Comparison of ENCODE assay signal across 18 mouse cellular contexts in the genomic region with DNA sequence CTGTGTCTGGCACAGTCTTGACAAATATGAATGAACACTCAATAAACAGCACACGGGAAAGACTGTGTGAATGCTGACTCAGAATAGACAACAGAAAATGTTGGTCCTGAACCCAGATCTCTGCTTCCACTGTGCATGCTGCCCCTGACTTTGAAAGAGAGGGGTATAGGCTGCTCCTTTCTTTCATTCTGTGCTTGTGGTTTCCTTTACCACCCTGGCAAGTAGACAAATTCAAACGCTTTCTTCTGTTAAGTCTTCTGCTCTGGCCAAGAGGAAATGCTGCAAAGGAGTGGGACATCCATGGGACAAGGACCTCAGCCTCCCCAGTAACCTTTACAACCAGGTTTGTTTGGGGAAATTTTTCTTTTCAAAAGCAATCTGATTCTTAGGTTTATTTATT. TPM values are rescaled to one million over a fixed set of nuclear protein-coding genes. Genes with fewer than 3 reads are reported as not detected.
DNase-seq lines count a peak whose midpoint lies in the region; ATAC-seq lines count a peak whose summit lies in the region.
"Had no signal": no experiment of that assay in that cellular context is flagged by ENCODE, and none has a peak within 500 bp of the region (broad histone marks: within the 10 kb centered on the region; RNA-seq: fewer than 3 reads in every experiment).

No protein-coding gene starts in this region.

- 0 out of 2 replicates have a peak, but pooled peaks have one; percentile 25 for ATAC-seq in common myeloid progenitor, adult 5-6 weeks (replicated peaks; ENCODE audit: low read depth, poor library complexity, severe bottlenecking)
- peak; percentile 39 to 64 for ATAC-seq in hematopoietic stem cell, adult 5-6 weeks (replicated peaks in 1 of 2; ENCODE audit: insufficient read depth in 1 of 2, low FRiP score in 2 of 2, low TSS enrichment in 1 of 2, low read depth in 1 of 2, poor library complexity in 2 of 2, severe bottlenecking in 2 of 2)
- ATAC-seq: activated CD4-positive, CD25-positive, alpha-beta regulatory T cell, adult 4 months; forebrain, embryonic 14.5 days; forebrain, postnatal 0 days; Patski had no signal

- DNase-seq in heart, adult 11 months = peak; percentile 28
- DNase-seq in heart, postnatal 10 days = no peak
- DNase-seq in spleen, postnatal 10 days (ENCODE audit: low spot score in 2 of 2) = no peak
- DNase-seq in ovary, postnatal 14 days (ENCODE audit: low spot score) = no peak
- DNase-seq: adrenal gland, adult 8-10 months; adrenal gland, postnatal 25 days; cerebellum, adult 11 months; cerebellum, adult 18-20 months; cerebellum, adult 8-10 months; cerebellum, adult 9-11 months; cerebellum, postnatal 14 days; embryo, embryonic 11 days; forebrain, postnatal 0 days had no signal

- intact Hi-C loops in heart, postnatal 10 days (cut with DNase I) = no loop called here

RNA-seq across cellular contexts. Expression of a gene that starts 57.6 kb away (rescaled TPM):
- total RNA-seq in heart, postnatal 10 days (2021) = 10 to 100 TPM; 89.5 to 93.0 TPM
- total RNA-seq in common myeloid progenitor, adult 5-6 weeks (2017) = 93.4 and 111 TPM in 2 replicates
- total RNA-seq in hematopoietic stem cell, adult 5-6 weeks (2017) = 116 and 146 TPM in 2 replicates
